Mouse (Mus musculus): ENCODE results near the gene Immp2l.
"Not testable (repeated sequence)": the region's sequence is repeated elsewhere in the genome, so short reads cannot be mapped to it uniquely, and the experiment has no call there.

Gene Immp2l

GRCm38 (mm10) chr12:41023511-41024421 lies at the start of gene Immp2l:
Gene Immp2l, plus strand, starts transcription at chr12:41024090.
- DNase-seq, result peak; percentile 96 to 98

- DNase-seq, result no peak
Observed at GRCm38 (mm10) chr12:40978719-40979500, 45.0 kb upstream of the Immp2l start.

- DNase-seq, result no peak
Observed at GRCm38 (mm10) chr12:40979716-40980115, 44.2 kb upstream of the Immp2l start.

- DNase-seq, result no peak
Observed at GRCm38 (mm10) chr12:40980160-40980559, 43.7 kb upstream of the Immp2l start.

GRCm38 (mm10) chr12:40983021-40983420 lies 40.9 kb upstream of the Immp2l start:
- no peak for DNase-seq

GRCm38 (mm10) chr12:40984735-40985134 lies 39.2 kb upstream of the Immp2l start:
- no peak for DNase-seq

GRCm38 (mm10) chr12:40985791-40986190 lies 38.1 kb upstream of the Immp2l start:
- DNase-seq, result no peak

- DNase-seq, result no peak
Observed at GRCm38 (mm10) chr12:40988311-40989065, 35.4 kb upstream of the Immp2l start.

GRCm38 (mm10) chr12:40991647-40992046 lies 32.2 kb upstream of the Immp2l start:
- DNase-seq, result no peak

GRCm38 (mm10) chr12:40992237-40992636 lies 31.7 kb upstream of the Immp2l start:
- not testable (repeated sequence) for DNase-seq

- DNase-seq, result no peak
Observed at GRCm38 (mm10) chr12:40994846-40995245, 29.0 kb upstream of the Immp2l start.

GRCm38 (mm10) chr12:40995618-40996370 lies 28.1 kb upstream of the Immp2l start:
- DNase-seq, result no peak

- DNase-seq, result peak in 1 of 2 experiments; percentile 11
Observed at GRCm38 (mm10) chr12:41022516-41022915, 1.4 kb upstream of the Immp2l start.

- DNase-seq, result no peak
Observed at GRCm38 (mm10) chr12:41024512-41024911, 622 bp downstream of the Immp2l start.

- DNase-seq, result no peak
Observed at GRCm38 (mm10) chr12:41027485-41027884, 3.6 kb downstream of the Immp2l start.

GRCm38 (mm10) chr12:41031119-41031518 lies 7.2 kb downstream of the Immp2l start:
- no peak for DNase-seq

- no peak for DNase-seq
Observed at GRCm38 (mm10) chr12:41033196-41033595, 9.3 kb downstream of the Immp2l start.

- no peak for DNase-seq
Observed at GRCm38 (mm10) chr12:41039834-41040233, 15.9 kb downstream of the Immp2l start.

- DNase-seq, result no peak
Observed at GRCm38 (mm10) chr12:41041737-41042136, 17.8 kb downstream of the Immp2l start.

- DNase-seq, result no peak
Observed at GRCm38 (mm10) chr12:41044493-41045132, 20.7 kb downstream of the Immp2l start.

GRCm38 (mm10) chr12:41047085-41047766 lies 23.3 kb downstream of the Immp2l start:
- DNase-seq, result no peak

Measured in kidney, postnatal 36 days (tissue).